Mouse (Mus musculus) ovary, adult 18-20 months (tissue): ENCODE data around the gene Ulk2.

ENCODE experiments used
- DNase-seq: peaks from one replicate; pipeline ENCODE4 v3.0.0; 2022; ENCODE audit warnings: low spot score, mixed read lengths

The Ulk2 gene

GRCm38 (mm10) chr11:61761584-61762407 lies 93.1 kb downstream of the Ulk2 start, which contains the start of gene Prpsap2:
Prpsap2 (minus strand) TSS chr11:61762088.
- DNase-seq, result peak; percentile 96

DNA sequence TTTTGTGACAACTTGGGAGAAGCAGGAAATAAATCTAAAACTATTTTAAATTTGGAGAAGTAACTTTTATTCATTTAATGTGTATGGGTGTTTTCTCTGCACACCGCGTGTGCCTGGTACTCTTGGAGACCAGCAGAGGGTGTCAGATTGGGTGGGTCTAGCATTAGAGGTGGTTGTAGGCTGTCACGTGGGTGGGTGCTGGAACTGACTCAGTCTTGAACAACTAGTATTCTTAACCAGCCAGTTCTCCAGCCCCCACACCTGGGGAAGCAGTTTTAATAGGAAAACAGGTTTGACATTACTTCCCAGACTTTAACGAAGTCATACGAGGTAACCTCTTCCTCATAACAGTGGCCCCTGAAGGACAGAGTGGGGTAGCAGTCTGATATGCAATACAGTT lies 94.4 kb downstream of the Ulk2 start:
- DNase-seq, result no peak

DNA sequence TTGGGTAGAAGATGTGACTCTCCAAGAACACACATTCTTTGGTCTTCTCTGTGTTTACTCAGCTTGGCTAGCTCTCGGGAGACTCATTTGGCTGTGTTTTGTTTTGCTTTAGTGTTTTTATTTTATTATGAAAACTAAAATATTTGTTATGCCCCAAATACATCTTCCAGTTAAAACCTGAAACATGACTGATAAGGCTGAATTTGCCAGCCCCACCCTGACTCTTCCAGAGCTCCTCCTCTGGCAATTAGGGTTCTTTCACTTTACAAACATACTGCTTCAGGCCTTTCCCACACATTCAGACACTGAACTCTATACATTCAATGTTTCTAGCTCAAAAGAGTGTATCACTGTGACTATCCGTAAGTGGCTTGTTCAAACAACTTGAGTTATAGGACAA lies 97.7 kb downstream of the Ulk2 start:
- no peak for DNase-seq

- no peak for DNase-seq
Observed at GRCm38 (mm10) chr11:61751612-61752011, 103.3 kb downstream of the Ulk2 start.

- no peak for DNase-seq
Observed at GRCm38 (mm10) chr11:61747161-61747560, 107.7 kb downstream of the Ulk2 start.

DNA sequence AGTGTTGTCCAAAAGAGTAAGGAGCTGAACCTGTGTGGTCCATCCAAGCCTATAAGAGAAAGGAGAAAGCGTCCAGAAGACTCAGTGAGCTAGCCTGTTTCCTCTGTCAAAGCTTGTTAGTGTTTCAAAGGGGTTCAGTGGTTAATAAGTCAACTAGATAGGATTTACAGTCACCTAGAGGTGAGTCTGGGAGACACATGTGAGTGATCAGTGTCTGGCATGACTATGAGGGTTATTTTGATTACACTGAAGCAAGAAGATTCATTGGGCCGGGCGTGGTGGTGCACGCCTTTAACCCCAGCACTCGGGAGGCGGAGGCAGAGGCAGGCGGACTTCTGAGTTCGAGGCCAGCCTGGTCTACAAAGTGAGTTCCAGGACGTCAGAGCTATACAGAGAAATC lies 109.1 kb downstream of the Ulk2 start:
- DNase-seq, result no peak

DNA sequence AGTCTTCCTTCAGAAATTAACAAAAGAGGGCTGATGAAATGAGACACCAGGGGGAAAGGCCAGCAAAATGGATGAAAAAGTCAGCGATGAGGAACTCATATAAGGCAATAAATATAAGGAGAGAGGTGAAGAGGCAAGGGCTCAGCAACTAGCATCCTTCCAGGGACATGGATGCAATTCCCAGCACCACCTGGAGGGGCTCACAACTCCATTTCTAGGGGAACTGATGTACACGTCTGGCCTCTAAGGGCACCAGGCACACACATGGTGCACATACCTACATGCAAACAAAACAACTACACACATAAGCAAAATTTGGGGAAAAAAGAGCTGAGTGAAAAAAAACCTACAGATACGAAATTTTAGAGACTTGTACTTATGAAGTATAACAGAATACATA lies 110.4 kb downstream of the Ulk2 start:
- no peak for DNase-seq

- no peak for DNase-seq
Observed at GRCm38 (mm10) chr11:61743768-61744167, 111.1 kb downstream of the Ulk2 start.

DNA sequence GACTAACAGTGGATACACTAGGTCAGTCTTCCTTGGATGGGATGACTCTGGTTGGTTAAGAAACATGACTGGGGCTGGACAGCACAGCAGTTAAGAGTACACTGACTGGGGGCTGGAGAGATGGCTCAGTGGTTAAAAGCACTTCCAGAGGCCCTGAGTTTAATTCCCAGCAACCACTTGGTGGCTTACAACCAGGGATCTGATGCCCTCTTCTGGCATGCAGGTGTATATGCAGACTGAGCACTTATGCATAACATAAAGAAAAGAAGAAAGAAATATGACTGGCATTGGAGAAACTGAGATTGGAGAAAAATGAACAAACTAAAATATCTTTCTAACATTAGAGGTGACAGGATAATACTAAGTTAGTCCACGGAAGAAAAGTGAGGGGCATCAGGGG lies 114.4 kb downstream of the Ulk2 start:
- no peak for DNase-seq

DNA sequence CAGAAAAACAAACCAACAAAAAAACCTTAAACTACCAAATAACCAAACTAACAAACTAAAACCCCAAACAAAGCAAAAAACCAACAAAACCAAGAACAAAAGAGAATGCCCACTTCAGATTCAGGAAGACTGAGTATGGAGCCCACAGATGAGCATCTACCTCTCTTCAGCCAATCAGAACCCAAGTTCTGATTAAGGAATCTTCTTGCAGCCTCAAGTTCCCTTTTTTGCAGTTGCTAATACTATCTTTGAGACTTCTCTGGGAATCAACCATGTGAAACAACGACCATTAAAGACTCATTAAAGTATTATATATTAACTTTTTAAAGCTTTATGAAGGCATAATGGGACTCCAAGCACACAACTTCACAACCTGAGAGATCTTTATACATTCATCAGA lies 117.6 kb downstream of the Ulk2 start:
- no peak for DNase-seq

- no peak for DNase-seq
Observed at GRCm38 (mm10) chr11:61732672-61733071, 122.2 kb downstream of the Ulk2 start.

GRCm38 (mm10) chr11:61728037-61728436 lies 126.8 kb downstream of the Ulk2 start:
- no peak for DNase-seq
